In genomic region chr7:140137135-140138020, GRCm38 (mm10) we compare ENCODE assay signal across 8 mouse cellular contexts. TPM values are rescaled to one million over a fixed set of nuclear protein-coding genes. Genes with fewer than 3 reads are reported as not detected.
DNase-seq lines count a peak whose midpoint lies in the region; ATAC-seq lines count a peak whose summit lies in the region.

TSS of gene Mtg1 (plus strand) at chr7:140137564.

- no peaks in the 10 kb centered on the region for H3K36me3 ChIP-seq in hindbrain, embryonic 11.5 days (ENCODE audit: control insufficient read depth, insufficient read depth, low read length)

- no peaks in the 10 kb centered on the region for H3K4me1 ChIP-seq in hindbrain, embryonic 11.5 days (replicated peaks; ENCODE audit: control insufficient read depth, insufficient read depth, low read length)

- ATAC-seq in hindbrain, embryonic 11.5 days (ENCODE audit: low FRiP score): peak; percentile 97

- peak; percentile 95 for DNase-seq in MN1 (ENCODE audit: low spot score)
- peak; percentile 97 for DNase-seq in cerebellum, adult 9-10 months
- peak; percentile 88 to 99 for DNase-seq in frontal cortex, adult 2 months (ENCODE audit: extremely low spot score in 1 of 2, low spot score in 1 of 2)
- peak; percentile 96 for DNase-seq in hindbrain, embryonic 11.5 days (ENCODE audit: low spot score)
- DNase-seq in layer of hippocampus, postnatal 10 days (ENCODE audit: low spot score in 2 of 2): peak; percentile 98 to 99
- DNase-seq in lung, postnatal 10 days: peak; percentile 96
- peak; percentile 97 for DNase-seq in ovary, postnatal 36 days (ENCODE audit: low spot score)
- peak; percentile 97 for DNase-seq in thymus, postnatal 25 days

- H3K9me3 ChIP-seq in hindbrain, embryonic 11.5 days (ENCODE audit: control insufficient read depth, low read length): no peaks in the 10 kb centered on the region

- H3K4me2 ChIP-seq in hindbrain, embryonic 11.5 days (replicated peaks; ENCODE audit: low read depth, low read length): peak within 1 kb of the TSS; percentile 88

- 2% methylated on average over 39 of the region's 39 CpGs for WGBS in hindbrain, embryonic 11.5 days

- peak within 1 kb of the TSS; percentile 85 for H3K9ac ChIP-seq in hindbrain, embryonic 11.5 days (ENCODE audit: low read depth, low read length)

- H3K4me3 ChIP-seq in hindbrain, embryonic 11.5 days (ENCODE audit: low read depth, low read length): peak within 1 kb of the TSS; percentile 78

- H3K27ac ChIP-seq in hindbrain, embryonic 11.5 days (ENCODE audit: low read depth, low read length): peak within 1 kb of the TSS; percentile 30; the same call in 1 of the 2 replicates

- H3K27me3 ChIP-seq in hindbrain, embryonic 11.5 days (ENCODE audit: control insufficient read depth, insufficient read depth, low read length): no peaks in the 10 kb centered on the region

RNA-seq across cellular contexts. Expression of gene Mtg1, which starts in this region (rescaled TPM):
- 41.5 and 43.0 TPM in 2 replicates for polyA plus RNA-seq in frontal cortex, adult 2 months (2012; rRNA removed)
- polyA plus RNA-seq in hindbrain, embryonic 11.5 days (2014; fragmentation: Nextera tagmentation; extraction: Ambion mirVana): 22.0 and 32.2 TPM in 2 replicates
- 10 to 100 TPM; 27.0 to 30.2 TPM for total RNA-seq in layer of hippocampus, postnatal 10 days (2021)

Comparison
In these comparisons a context has a peak if more than half of its experiments do, and no peak if none do; other contexts are left out.
1. Peak in every context shown above with its lines: DNase-seq, ATAC-seq, H3K4me3 ChIP-seq and H3K27ac ChIP-seq.